Mouse (Mus musculus): ENCODE data around the gene Cyth2. TPM values are rescaled to one million over a fixed set of nuclear protein-coding genes. Genes with fewer than 3 reads are reported as not detected.

The Cyth2 gene
- polyA plus RNA-seq, 1 experiment from 2014 or later = 105 TPM

DNA sequence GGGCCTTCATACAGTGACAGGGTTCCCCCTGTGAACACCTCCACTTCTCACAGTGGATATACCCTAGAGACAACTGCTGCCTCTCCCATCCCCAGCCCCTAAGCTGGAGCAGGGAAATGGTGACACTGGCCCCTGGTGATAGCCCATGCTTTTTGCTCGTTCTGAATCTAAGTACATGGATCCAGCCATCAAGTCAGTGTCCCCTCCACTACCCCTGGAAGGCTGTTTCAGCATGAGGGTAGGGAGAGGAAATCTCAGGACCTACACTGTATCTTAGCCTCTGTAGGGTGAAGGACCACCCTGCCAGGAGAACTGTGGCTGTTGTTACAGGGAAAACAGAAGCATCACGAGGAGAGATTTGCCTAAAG is 1.6 kb upstream of the Cyth2 start:
- DNase-seq (ENCODE audit: low spot score) = no peak
- Histone ChIP-seq H3K4me3 (ENCODE audit: low read depth, low read length) (no peak overlapping the region), H3K4me2 (replicated peaks; ENCODE audit: low read depth, low read length) (no peak overlapping the region), H3K4me1 (ENCODE audit: insufficient read depth, low read depth, low read length) (peaks cover 5% of the 10 kb centered on the region; the same call in 1 of the 2 replicates), H3K9ac (replicated peaks; ENCODE audit: low read depth) (no peak overlapping the region), H3K27me3 (replicated peaks; ENCODE audit: insufficient read depth, low read length) (no peaks in the 10 kb centered on the region), H3K27ac (ENCODE audit: low read length) (no peak overlapping the region), H3K9me3 (ENCODE audit: low read length) (no peaks in the 10 kb centered on the region), H3K36me3 (ENCODE audit: insufficient read depth, low read length) (peaks cover 11% of the 10 kb centered on the region)
- no peak for ATAC-seq
- TF ChIP-seq EP300 (IDR thresholded peaks at IDR 0.05) = no peak
- no peak for TF ChIP-seq CTCF (IDR thresholded peaks at IDR 0.05)
- 69% methylated on average over 2 of the region's 2 CpGs for WGBS

DNA sequence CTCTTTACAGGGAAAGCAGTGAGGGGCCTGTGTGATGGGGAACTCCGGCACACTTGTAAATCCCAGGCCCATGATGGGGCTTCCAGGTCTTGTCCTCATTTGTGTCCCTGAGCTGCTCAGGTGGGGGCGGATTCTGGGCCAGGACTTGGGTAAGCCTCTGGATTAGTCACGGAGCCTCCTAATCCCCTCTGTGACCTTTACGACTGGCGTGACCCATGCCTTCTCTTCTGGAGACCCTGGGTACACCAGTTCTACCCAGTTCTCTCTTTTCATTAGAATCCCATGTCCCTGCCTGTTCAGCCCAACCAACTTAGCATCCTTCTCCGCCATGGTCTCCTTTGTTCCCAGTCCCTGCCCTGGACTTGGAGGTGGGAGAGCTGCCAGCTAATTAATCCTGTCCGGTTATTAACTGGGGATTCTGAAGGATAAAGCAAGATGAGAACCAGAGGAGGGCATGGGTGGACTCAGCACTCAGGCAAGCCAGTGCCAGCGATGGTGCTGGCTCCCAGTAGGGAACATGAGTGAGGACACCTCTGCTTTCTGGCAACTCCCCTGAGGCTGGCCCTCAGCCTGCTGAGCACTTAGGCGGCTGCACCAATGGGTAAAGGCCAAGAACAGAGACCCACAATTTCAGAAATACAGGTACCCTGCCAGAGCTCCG is 1.1 kb upstream of the Cyth2 start:
- Histone ChIP-seq H3K9me3 (ENCODE audit: low read length) (no peaks in the 10 kb centered on the region), H3K27me3 (replicated peaks; ENCODE audit: insufficient read depth, low read length) (no peaks in the 10 kb centered on the region), H3K4me1 (ENCODE audit: insufficient read depth, low read depth, low read length) (peaks cover 5% of the 10 kb centered on the region; the same call in 1 of the 2 replicates), H3K4me3 (ENCODE audit: low read depth, low read length) (no peak overlapping the region), H3K4me2 (replicated peaks; ENCODE audit: low read depth, low read length) (no peak overlapping the region), H3K27ac (ENCODE audit: low read length) (no peak overlapping the region), H3K9ac (replicated peaks; ENCODE audit: low read depth) (no peak overlapping the region), H3K36me3 (ENCODE audit: insufficient read depth, low read length) (peaks cover 16% of the 10 kb centered on the region)
- no peak for DNase-seq (ENCODE audit: low spot score)
- no peak for TF ChIP-seq CTCF (IDR thresholded peaks at IDR 0.05)
- WGBS = 69% methylated on average over 10 of the region's 10 CpGs
- no peak for ATAC-seq

DNA sequence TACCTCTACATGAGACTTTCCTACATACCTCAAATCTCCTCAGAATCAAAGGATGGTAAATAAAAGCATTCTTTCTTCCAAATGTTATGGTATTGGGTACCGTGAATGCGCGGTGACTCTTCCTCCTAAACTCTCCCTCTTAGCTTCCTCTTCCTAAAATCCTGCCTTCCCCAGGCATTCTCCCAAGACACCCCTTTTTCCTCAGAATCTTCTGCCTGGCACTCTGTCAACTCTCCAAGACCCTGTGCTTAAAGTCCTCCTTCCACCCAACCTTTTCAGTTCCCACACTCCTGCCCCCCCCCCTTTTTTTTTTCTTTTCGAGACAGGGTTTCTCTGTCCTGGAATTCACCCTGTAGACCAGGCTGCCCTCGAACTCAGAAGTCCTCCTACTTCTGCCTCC is 460 bp upstream of the Cyth2 start:
- ATAC-seq = no peak
- Histone ChIP-seq H3K9me3 (ENCODE audit: low read length) (no peaks in the 10 kb centered on the region), H3K36me3 (ENCODE audit: insufficient read depth, low read length) (peaks cover 22% of the 10 kb centered on the region), H3K27me3 (replicated peaks; ENCODE audit: insufficient read depth, low read length) (no peaks in the 10 kb centered on the region), H3K4me1 (ENCODE audit: insufficient read depth, low read depth, low read length) (peaks cover 5% of the 10 kb centered on the region; the same call in 1 of the 2 replicates), H3K4me3 (ENCODE audit: low read depth, low read length) (0 out of 2 replicates have a peak overlapping the region, but pooled peaks have one; percentile 8), H3K27ac (ENCODE audit: low read length) (no peak overlapping the region), H3K4me2 (replicated peaks; ENCODE audit: low read depth, low read length) (peak overlapping the region; percentile 42), H3K9ac (replicated peaks; ENCODE audit: low read depth) (no peak overlapping the region)
- DNase-seq (ENCODE audit: low spot score) = no peak
- TF ChIP-seq EP300 (IDR thresholded peaks at IDR 0.05) (no peak), CTCF (IDR thresholded peaks at IDR 0.05) (no peak)
- 1% methylated on average over 5 of the region's 5 CpGs for WGBS

DNA sequence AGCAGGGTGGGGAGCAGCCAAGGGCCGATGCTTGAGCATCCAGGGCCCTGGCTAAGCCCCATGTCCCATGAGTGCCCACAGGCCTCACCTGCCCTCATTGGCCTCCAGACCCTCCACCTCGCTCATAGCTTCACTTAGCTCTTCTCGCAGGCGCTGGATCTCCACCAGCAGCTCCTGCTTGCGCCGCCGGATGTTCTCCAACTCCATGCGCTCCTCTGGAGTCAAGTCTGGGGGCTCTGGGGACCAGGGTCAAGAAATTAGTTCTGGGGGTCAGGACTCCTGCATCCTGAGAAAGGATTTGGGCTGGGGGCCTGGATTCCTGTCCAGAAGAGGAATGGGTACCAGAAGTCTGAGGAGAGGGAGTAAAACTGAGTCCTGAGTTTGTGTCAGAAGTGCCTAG is 1.5 kb downstream of the Cyth2 start:
- Histone ChIP-seq H3K27me3 (replicated peaks; ENCODE audit: insufficient read depth, low read length) (no peaks in the 10 kb centered on the region), H3K9me3 (ENCODE audit: low read length) (no peaks in the 10 kb centered on the region), H3K36me3 (ENCODE audit: insufficient read depth, low read length) (peaks cover 41% of the 10 kb centered on the region), H3K4me1 (ENCODE audit: insufficient read depth, low read depth, low read length) (peaks cover 5% of the 10 kb centered on the region; the same call in 1 of the 2 replicates), H3K4me3 (ENCODE audit: low read depth, low read length) (peak overlapping the region; percentile 99; the same call in 1 of the 2 replicates), H3K9ac (replicated peaks; ENCODE audit: low read depth) (peak overlapping the region; percentile 98), H3K27ac (ENCODE audit: low read length) (no peak overlapping the region), H3K4me2 (replicated peaks; ENCODE audit: low read depth, low read length) (peak overlapping the region; percentile 89)
- 74% methylated on average over 8 of the region's 8 CpGs for WGBS
- TF ChIP-seq CTCF (IDR thresholded peaks at IDR 0.05) (no peak), EP300 (IDR thresholded peaks at IDR 0.05) (no peak)
- ATAC-seq (no peak), DNase-seq (ENCODE audit: low spot score) (no peak)

DNA sequence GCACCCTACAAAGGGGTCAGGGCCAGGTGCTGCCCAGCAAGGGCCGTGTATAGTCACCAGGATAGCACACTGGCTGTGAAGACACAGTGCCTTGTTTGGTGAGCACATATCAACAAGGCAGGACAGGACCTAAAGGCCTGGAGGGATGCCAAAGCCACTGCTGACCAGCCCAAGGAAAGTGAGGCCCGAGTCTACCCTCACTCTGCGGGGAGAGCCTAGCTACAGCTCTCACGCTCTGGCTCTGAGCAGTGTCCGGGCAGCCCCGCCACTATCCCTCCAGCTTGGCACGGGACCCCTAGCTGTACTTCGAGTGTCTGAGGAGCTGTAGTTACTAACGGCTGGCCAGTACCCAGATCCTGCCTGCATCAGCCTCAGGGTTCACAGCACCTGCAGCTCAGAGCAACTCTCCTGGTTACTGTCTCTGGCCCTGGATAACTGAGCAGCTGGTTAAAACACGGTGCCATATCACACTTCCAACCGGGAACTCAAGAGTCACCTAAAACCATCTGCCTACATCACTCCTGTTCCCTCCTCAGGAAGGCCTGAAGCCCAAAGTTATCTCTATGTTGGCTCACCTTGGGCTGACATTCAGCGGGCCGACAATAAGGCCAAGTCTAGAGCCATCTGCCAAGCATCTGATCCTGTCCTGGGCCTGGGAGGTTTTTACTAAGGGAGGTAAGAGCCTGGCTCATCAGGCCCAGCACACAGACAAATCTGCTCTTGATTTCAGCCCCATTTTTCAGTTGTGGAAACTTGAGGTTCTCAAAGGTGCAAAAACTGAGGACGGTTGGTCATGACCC is 4.9 kb downstream of the Cyth2 start:
- no peak overlapping the region for H3K27ac ChIP-seq (ENCODE audit: low read length)
- no peak for DNase-seq (ENCODE audit: low spot score)
- TF ChIP-seq EP300 (IDR thresholded peaks at IDR 0.05) = no peak
- TF ChIP-seq CTCF (IDR thresholded peaks at IDR 0.05) = no peak
- H3K9ac ChIP-seq (replicated peaks; ENCODE audit: low read depth) = no peak overlapping the region
- H3K9me3 ChIP-seq (ENCODE audit: low read length) = no peaks in the 10 kb centered on the region
- H3K27me3 ChIP-seq (replicated peaks; ENCODE audit: insufficient read depth, low read length) = no peaks in the 10 kb centered on the region
- H3K4me2 ChIP-seq (replicated peaks; ENCODE audit: low read depth, low read length) = no peak overlapping the region
- H3K4me3 ChIP-seq (ENCODE audit: low read depth, low read length) = no peak overlapping the region
- peaks cover 5% of the 10 kb centered on the region; the same call in 1 of the 2 replicates for H3K4me1 ChIP-seq (ENCODE audit: insufficient read depth, low read depth, low read length)
- ATAC-seq = no peak
- peaks cover 55% of the 10 kb centered on the region for H3K36me3 ChIP-seq (ENCODE audit: insufficient read depth, low read length)
- 74% methylated on average over 14 of the region's 14 CpGs for WGBS

DNA sequence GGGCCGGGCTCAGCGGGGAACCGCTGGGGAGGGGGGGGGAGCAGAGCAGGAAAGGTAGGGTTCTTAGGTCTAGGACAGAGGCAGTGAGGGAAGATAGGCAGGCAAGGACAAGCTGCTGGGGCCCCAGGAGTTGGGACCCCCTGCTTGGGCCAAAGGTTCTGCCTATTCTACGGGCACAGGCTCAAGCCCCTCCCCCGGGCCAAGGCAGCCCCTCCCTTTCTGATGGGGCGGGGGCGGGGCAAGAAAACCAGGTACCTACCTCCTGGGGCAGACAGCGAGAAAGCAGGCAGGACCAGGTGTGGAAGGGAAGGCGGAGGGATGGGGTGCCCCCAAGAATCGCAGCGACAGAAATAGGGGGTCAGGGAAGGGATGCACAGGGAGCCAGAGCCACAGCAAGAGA is 5.9 kb downstream of the Cyth2 start:
- WGBS = 52% methylated on average over 8 of the region's 11 CpGs
- Histone ChIP-seq H3K36me3 (ENCODE audit: insufficient read depth, low read length) (peaks cover 55% of the 10 kb centered on the region), H3K27ac (ENCODE audit: low read length) (no peak overlapping the region), H3K4me2 (replicated peaks; ENCODE audit: low read depth, low read length) (no peak overlapping the region), H3K9ac (replicated peaks; ENCODE audit: low read depth) (no peak overlapping the region), H3K27me3 (replicated peaks; ENCODE audit: insufficient read depth, low read length) (no peaks in the 10 kb centered on the region), H3K4me3 (ENCODE audit: low read depth, low read length) (no peak overlapping the region), H3K9me3 (ENCODE audit: low read length) (no peaks in the 10 kb centered on the region), H3K4me1 (ENCODE audit: insufficient read depth, low read depth, low read length) (peaks cover 5% of the 10 kb centered on the region; the same call in 1 of the 2 replicates)
- TF ChIP-seq EP300 (IDR thresholded peaks at IDR 0.05) (no peak), CTCF (IDR thresholded peaks at IDR 0.05) (no peak)
- ATAC-seq (no peak), DNase-seq (ENCODE audit: low spot score) (no peak)
